Mouse (Mus musculus): ENCODE results near the gene Srsf9.

Gene Srsf9

GRCm38 (mm10) chr5:115326256-115326831, 633 bp upstream of the Srsf9 start:
- DNase-seq = no peak

- DNase-seq = no peak
These were observed 902 bp downstream of the Srsf9 start for GRCm38 (mm10) chr5:115327610-115328548.

DNA sequence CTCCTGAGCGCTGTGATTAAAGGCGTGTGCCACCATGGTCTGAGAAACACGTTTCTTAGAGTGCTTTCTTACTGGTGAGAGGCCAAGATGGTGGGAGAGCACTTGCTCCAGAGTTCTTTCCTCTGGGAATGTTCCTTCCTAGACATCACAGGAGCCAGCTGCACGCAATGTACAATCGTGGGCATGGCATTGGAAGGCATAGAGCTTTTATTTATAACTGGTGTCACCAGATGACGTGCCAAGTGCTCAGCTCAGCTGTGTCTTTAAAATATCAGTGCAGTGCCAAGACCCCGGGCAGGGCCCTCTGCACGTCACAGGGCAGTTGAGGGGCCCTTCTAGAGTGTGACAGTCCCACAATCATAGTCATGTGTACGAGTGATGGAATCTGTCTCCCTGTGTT, 4.0 kb downstream of the Srsf9 start:
- DNase-seq = no peak

GRCm38 (mm10) chr5:115333626-115334025, 6.6 kb downstream of the Srsf9 start:
- DNase-seq = no peak

DNA sequence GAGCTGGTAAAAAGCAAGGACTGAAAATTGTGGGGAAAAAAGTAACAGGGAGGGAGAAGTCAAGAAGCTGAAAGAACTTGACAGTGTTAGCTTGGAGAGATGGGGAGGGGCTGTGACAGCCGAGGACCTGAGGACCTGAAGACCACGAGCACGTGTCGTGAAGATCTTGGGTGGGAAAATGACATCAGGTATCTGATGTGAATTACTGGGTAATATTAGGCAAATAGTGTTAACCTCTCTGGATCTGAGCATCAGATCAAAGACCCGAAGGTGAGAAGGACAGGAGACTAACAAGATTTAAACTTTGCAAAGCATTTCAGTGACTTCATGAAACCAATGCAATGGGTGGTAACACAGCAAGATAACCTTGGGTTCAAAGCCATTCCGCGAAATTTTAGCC, 13.0 kb downstream of the Srsf9 start:
- no peak for DNase-seq

- DNase-seq = peak; percentile 78 to 85
These were observed 13.8 kb downstream of the Srsf9 start, which contains the start of the genes Gatc and Triap1 for GRCm38 (mm10) chr5:115340577-115341313. Gatc (minus strand) TSS chr5:115341178. Triap1 (plus strand) TSS chr5:115341225.

DNA sequence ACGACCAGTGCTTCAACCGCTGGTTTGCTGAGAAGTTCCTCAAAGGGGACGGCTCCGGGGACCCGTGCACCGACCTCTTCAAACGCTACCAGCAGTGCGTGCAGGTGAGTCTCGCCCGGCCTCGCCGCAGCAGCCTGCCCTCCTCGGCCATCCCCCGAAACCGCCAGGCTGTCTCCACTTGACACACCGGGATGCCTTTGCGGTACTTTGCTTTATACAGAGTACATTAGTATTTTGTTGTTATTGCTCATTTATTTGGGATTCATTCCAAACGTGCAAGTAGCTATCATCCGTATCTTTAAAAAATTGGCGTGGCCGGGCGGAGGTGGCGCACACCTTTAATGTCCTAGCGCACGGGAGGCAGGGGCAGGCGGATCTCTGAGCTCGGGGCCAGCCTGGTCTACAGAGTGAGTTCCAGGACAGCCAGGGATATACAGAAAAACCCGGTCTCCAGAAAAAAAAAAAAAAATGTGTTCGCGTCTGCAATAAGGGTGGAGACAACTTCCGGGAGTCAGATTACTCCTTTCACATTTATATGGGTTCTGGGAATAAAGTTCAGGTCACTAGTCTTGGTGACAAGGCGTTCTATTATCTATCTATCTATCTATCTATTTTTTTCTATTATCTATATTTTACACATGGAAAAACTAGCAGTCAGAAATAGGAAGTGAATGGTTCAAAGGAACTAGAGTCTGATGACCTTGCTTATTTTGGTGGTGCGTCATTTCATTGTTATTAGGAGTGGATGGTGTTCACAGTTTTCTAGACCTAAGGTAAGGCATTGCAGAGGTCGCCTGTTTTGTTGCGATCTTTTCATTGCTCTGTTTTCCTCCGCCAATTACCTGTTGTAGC, 14.6 kb downstream of the Srsf9 start:
- no peak for DNase-seq

DNA sequence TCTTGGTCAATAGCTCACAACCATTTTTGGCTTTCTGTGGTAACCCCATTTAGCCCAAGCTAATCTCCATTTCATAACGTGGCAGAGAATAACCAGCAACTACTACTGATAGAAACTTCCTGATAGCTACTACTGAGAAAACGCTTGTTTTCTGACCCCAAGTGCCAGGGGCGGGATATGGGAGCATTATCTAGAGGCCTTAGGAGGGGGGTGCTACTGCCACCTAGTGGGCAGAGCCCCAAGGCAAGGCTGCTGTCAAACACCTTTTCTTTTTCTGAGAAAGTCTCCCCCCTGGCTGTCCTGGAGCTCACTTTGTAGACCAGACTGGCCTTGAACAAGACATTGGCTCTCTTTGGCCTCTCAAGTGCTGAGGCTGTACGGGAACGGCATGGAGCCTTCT, 20.6 kb downstream of the Srsf9 start:
- peak; percentile 79 to 90 for DNase-seq

DNA sequence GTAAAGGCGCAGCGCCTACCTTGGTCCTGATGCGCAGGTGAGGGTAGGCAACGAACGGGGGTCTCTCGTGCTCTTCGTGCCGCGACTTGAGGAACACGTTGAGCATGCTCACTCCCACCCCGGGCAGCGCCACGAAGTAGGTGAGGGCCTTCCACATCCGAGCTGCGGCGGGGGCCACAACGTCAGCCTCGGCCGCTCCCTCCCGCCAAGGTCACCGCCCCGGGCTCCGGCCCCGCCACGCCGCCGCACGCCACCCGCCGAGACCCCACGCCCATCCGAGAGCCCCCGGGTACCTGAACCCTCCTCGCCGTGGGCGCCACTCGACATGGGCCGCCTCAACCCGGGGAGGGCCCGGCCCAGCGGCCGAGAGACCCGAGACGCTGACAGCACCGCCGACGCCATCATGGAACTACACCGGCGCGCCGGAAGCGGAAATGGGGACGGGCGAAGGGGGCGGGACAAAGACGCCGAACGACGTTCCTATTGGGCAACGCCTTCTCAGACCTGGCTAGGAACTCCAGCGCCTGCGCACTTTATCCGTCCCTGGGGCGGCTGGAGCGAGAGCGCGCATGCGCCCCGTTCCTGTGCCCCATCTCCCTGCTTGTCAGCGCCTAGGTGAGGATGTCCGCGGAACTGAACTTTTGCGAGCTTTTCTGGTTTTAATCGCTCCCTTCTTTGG, 21.7 kb downstream of the Srsf9 start, which contains the start of gene Cox6a1:
TSS of gene Cox6a1 (minus strand) at position 436 of the 679 bp plus-strand sequence.
- peak; percentile 99 for DNase-seq

DNA sequence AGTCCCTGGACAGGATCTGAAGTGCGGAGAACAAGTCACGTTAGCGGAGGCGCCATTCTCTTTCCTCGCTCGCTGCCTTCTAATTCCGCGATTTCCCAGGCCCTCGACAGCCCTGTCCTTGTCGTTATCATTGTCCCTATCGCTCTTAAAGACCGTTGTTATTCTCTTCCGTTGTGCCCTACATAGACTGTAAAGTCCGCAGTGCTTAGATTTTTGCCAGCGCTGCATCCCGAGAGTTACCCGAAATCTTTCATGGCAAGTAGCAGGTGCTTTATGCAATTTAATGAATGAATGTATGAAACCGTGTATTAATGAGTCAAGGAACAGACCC, 22.2 kb downstream of the Srsf9 start:
- no peak for DNase-seq

DNA sequence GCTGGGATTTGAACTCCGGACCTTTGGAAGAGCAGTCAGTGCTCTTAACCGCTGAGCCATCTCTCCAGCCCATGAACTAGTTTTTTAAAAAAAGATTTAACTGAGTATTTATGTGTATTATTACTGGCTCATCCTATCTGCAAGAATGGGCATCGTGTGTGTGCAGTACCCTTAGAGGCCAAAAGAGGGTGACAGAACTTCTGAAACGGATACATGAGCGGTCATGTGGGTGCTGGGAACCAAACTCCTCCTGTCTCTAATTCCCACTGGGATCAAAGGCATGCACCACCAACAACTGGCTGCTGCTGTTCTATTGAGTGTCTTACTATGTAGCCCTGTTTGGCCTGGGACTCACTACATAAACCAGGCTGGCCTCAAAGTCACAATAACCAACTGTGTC, 24.4 kb downstream of the Srsf9 start:
- DNase-seq = no peak

GRCm38 (mm10) chr5:115355070-115355469, 28.1 kb downstream of the Srsf9 start:
- no peak for DNase-seq

DNA sequence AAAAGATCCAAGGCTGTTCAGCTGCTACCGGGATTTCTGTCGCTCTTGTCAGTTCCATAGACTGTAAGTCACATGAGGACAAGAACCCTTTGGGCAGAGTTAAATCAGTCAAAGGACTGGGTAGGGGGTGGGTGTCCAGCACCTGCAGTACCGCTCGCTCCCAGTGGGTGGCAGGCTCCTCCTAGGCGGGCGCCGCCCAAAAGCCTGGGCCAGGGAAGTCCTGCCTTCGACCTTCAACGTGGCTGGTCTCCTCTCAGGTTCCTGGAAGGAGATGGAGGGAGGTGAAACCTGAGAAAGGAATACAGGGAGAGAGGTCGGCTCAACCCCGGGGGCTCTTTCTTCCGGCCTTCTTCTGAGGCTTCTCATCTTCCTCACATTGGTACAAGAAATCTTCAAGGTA, 31.9 kb downstream of the Srsf9 start:
- DNase-seq = peak; percentile 76 to 85

GRCm38 (mm10) chr5:115359438-115359837, 32.5 kb downstream of the Srsf9 start:
- no peak for DNase-seq

GRCm38 (mm10) chr5:115359851-115360372, 32.9 kb downstream of the Srsf9 start:
- no peak for DNase-seq

DNA sequence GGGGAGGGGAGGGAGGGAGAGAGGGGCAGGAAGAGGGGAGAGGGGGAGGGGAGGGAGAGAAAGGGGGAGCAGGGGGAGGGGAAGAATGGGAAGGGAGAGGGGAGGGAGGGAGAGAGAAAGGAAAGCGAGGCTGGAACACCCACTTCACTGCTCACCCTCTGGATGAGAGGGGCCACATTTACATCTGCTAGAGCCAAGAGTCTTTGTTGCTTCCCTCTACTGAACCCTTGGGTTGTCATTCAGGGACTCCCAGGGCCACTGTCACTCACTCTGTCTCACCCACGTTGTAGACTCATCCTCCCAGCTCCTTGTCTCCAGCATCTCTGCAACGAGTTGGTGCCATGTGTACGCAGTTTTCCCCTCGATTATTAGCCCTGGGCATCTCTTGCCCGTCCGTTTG, 35.2 kb downstream of the Srsf9 start:
- no peak for DNase-seq

- no peak for DNase-seq
These were observed 36.1 kb downstream of the Srsf9 start for GRCm38 (mm10) chr5:115362819-115363714.

GRCm38 (mm10) chr5:115364782-115365181, 37.8 kb downstream of the Srsf9 start:
- no peak for DNase-seq

DNA sequence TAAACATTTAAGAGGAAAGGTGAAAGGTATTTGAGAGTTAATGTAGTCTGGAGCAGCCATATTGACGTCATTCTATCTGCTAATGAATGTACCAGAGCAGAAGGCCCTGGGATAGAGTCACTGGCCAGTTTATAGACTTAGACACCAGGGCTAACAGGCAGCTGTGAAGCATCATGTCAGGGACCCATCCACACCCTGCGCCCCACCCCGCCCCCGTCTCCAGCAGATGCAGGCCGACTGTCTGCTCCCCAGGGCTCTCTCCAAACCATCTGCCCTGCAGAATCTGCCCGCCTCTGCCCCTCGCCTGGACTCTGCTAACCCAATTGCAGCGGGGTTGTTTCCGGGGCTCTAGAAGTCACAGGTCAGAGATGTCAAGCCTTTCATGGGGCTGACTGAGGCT, 44.8 kb downstream of the Srsf9 start:
- no peak for DNase-seq

DNA sequence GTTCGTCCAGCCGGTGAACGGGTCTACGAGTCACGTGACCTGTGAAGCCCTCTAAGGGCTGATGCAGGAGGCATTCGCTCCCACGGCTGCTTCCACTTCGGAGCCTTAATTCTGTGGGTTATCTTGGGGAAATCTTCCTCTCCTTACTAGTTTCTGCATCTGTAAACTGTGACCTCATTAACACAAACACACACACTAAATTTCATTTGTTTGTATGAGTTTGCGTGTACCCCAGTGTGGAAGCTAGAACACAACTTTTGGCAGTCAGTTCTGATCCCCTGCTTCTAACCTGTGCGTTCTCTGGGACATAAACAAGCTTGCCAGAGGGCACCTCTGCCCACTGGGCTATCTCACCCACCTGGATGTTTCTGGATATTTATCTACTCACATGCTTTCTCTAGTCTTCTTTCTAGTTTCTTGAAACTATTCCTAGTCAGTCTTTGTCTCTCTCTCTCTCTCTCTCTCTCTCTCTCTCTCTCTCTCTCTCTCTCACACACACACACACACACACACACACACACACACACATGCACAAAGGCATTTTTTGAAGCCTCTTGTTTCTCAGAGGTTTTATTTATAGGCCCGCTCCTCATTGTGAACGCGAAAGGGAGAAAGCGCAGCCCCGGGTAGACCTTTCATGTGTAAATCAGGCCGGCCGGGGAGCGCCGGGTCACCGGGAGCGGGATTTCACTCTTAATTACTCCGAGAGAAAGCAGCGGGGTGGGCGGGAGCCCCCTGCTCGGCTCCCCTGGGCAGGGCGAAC, 46.6 kb downstream of the Srsf9 start:
- DNase-seq = no peak
